Mouse (Mus musculus): Measurements from ENCODE around the gene Rab3il1.

- TF ChIP-seq EP300 (IDR thresholded peaks at IDR 0.05; ENCODE audit: low read depth) (no peak), CTCF (IDR thresholded peaks at IDR 0.05; ENCODE audit: low read depth) (no peak)
Observed at GRCm38 (mm10) chr19:10062862-10063261, 61.4 kb downstream of the Rab3il1 start.

All from liver, postnatal 0 days (tissue).